Mouse (Mus musculus): ENCODE results near the gene Dusp22.

DNA sequence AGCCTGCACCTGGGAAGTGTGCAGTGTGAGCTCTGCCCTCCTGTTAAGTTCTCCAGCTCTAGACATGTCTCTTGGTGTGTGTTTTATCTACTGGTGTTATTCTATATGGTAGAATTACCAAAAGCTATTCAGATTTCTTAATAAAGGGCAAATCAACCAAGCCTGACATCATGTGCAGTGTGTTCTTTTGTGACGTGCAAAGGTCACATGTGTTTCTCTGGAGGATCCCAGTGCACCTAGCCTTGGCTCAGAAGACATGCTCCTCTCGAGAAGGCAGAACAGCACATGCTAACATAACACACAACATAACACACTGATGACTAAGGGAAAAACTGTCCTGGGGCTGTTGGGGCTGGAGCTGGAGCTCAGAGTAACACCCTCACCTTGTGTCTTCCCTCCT, 51.3 kb downstream of the Dusp22 start:
- no peak for TF ChIP-seq GATA1 (IDR thresholded peaks at IDR 0.05; ENCODE audit: low read length)
- no peak for TF ChIP-seq TAL1 (IDR thresholded peaks at IDR 0.05; ENCODE audit: low read length)
